ENCODE assay signal across 8 mouse cellular contexts in genomic region chr3:41108306-41108785, GRCm38 (mm10). TPM values are rescaled to one million over a fixed set of nuclear protein-coding genes. Genes with fewer than 3 reads are reported as not detected.
DNase-seq lines count a peak whose midpoint lies in the region; ATAC-seq lines count a peak whose summit lies in the region.
"Had no signal": no experiment of that assay in that cellular context is flagged by ENCODE, and none has a peak within 500 bp of the region (broad histone marks: within the 10 kb centered on the region; RNA-seq: fewer than 3 reads in every experiment).

No protein-coding gene starts in this region.

- H3K4me3 ChIP-seq in hindbrain, embryonic 10.5 days: no peak overlapping the region
- H3K4me3 ChIP-seq in hindbrain, embryonic 16.5 days (ENCODE audit: low read length): no peak overlapping the region

- no peaks in the 10 kb centered on the region for H3K9me3 ChIP-seq in hindbrain, embryonic 10.5 days
- H3K9me3 ChIP-seq in hindbrain, embryonic 16.5 days (ENCODE audit: control insufficient read depth, low read length): no peaks in the 10 kb centered on the region

- no peak overlapping the region for H3K27ac ChIP-seq in hindbrain, embryonic 10.5 days
- no peak overlapping the region for H3K27ac ChIP-seq in hindbrain, embryonic 16.5 days (ENCODE audit: low read depth, low read length)

- H3K9ac ChIP-seq in hindbrain, embryonic 16.5 days (ENCODE audit: low read depth, low read length): no peak overlapping the region

- H3K4me2 ChIP-seq in hindbrain, embryonic 16.5 days (ENCODE audit: low read length): no peak overlapping the region

- 55% methylated on average over 6 of the region's 6 CpGs for WGBS in hindbrain, embryonic 10.5 days
- WGBS in hindbrain, embryonic 16.5 days: 47% methylated on average over 6 of the region's 6 CpGs

- 0 out of 2 replicates have a peak, but pooled peaks cover 2% of the 10 kb centered on the region for H3K4me1 ChIP-seq in hindbrain, embryonic 10.5 days (replicated peaks)
- H3K4me1 ChIP-seq in hindbrain, embryonic 16.5 days (ENCODE audit: control insufficient read depth, insufficient read depth, low read depth, low read length): no peaks in the 10 kb centered on the region

- H3K27me3 ChIP-seq in hindbrain, embryonic 10.5 days (ENCODE audit: insufficient read depth, poor library complexity, severe bottlenecking): no peaks in the 10 kb centered on the region
- no peaks in the 10 kb centered on the region for H3K27me3 ChIP-seq in hindbrain, embryonic 16.5 days (replicated peaks; ENCODE audit: control insufficient read depth, insufficient read depth, low read length)

- peak; percentile 12 for DNase-seq in hindbrain, embryonic 10.5 days (ENCODE audit: low spot score)
- DNase-seq in heart, postnatal 4 days: peak; percentile 31
- peak; percentile 14 for DNase-seq in lung, postnatal 14 days
- no peak for DNase-seq in spleen, adult 18-20 months
- no peak for DNase-seq in spleen, postnatal 10 days (ENCODE audit: low spot score in 2 of 2)
- DNase-seq: gastrocnemius, postnatal 25 days had no signal

- no peaks in the 10 kb centered on the region for H3K36me3 ChIP-seq in hindbrain, embryonic 10.5 days
- H3K36me3 ChIP-seq in hindbrain, embryonic 16.5 days (ENCODE audit: control insufficient read depth, insufficient read depth, low read length): no peaks in the 10 kb centered on the region

- no peak for ATAC-seq in hindbrain, embryonic 16.5 days
- ATAC-seq in activated CD4-positive, CD25-positive, alpha-beta regulatory T cell, adult 4 months: peak; percentile 36

RNA-seq across cellular contexts. Expression of gene Pgrmc2, which starts 25.5 kb away (rescaled TPM):
- polyA plus RNA-seq in hindbrain, embryonic 10.5 days (2016; fragmentation: Nextera tagmentation; extraction: Ambion mirVana): 29.8 and 32.5 TPM in 2 replicates
- polyA plus RNA-seq in hindbrain, embryonic 16.5 days (2015; fragmentation: Nextera tagmentation; extraction: Ambion mirVana): 28.6 and 29.4 TPM in 2 replicates
- 1 to 10 TPM; 3.1 to 5.0 TPM for polyA plus RNA-seq in activated CD4-positive, CD25-positive, alpha-beta regulatory T cell, adult 4 months (2017; shearing (Covaris generic))
- total RNA-seq in heart, postnatal 4 days (2021): 10 to 100 TPM; 55.1 to 56.1 TPM

Comparison
In these comparisons a context has a peak if more than half of its experiments do, and no peak if none do; other contexts are left out.
1. DNase-seq: peak in hindbrain, embryonic 10.5 days (single experiment), heart, postnatal 4 days (single experiment) and lung, postnatal 14 days (single experiment); none in spleen, adult 18-20 months (0 of 2) and spleen, postnatal 10 days (0 of 2).